Mouse (Mus musculus): ENCODE measurements around the gene Tenm4. TPM values are rescaled to one million over a fixed set of nuclear protein-coding genes. Genes with fewer than 3 reads are reported as not detected.

Tenm4 gene
- polyA plus RNA-seq, 1 experiment from 2014 or later: 9.2 TPM

DNA sequence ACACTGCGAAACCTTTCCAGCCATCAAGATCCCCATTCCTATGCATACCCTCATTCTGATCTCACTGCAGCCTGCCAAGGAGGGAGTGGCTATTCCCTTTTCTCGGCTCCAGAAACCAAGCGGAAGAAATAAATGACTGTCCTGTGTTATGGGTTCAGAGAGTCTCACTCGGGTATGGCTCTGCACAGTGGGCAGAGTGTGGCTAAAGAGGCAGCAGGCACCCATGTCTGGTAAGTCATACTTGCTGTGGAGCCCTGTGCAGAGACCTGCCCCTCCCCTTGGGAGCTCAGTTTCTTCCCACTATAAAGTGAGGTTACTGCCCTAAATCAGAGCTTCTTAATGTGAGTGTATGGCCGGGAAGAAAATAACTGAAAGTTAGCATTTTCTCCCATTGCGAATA, 171.9 kb downstream of the Tenm4 start:
- Histone ChIP-seq H3K9me3 (ENCODE audit: control insufficient read depth, low read length) (no peaks in the 10 kb centered on the region), H3K4me2 (ENCODE audit: low read length) (no peak overlapping the region), H3K36me3 (ENCODE audit: control insufficient read depth, insufficient read depth, low read length) (no peaks in the 10 kb centered on the region), H3K27ac (replicated peaks in 1 of 2; ENCODE audit: control insufficient read depth in 1 of 2, insufficient read depth in 1 of 2, low read depth in 2 of 2, low read length in 2 of 2) (no peak overlapping the region), H3K27me3 (ENCODE audit: control insufficient read depth, insufficient read depth, low read length) (no peaks in the 10 kb centered on the region), H3K4me3 (ENCODE audit: control insufficient read depth in 1 of 2, insufficient read depth in 1 of 2, low read depth in 1 of 2, low read length in 2 of 2) (no peak overlapping the region), H3K9ac (ENCODE audit: low read length) (no peak overlapping the region), H3K4me1 (ENCODE audit: control insufficient read depth in 2 of 2, insufficient read depth in 2 of 2, low read length in 2 of 2) (no peaks in the 10 kb centered on the region)
- ATAC-seq (ENCODE audit: insufficient number of reproducible peaks, insufficient read depth, low FRiP score, low read depth): no peak
- WGBS: 81% methylated on average over 6 of the region's 6 CpGs

DNA sequence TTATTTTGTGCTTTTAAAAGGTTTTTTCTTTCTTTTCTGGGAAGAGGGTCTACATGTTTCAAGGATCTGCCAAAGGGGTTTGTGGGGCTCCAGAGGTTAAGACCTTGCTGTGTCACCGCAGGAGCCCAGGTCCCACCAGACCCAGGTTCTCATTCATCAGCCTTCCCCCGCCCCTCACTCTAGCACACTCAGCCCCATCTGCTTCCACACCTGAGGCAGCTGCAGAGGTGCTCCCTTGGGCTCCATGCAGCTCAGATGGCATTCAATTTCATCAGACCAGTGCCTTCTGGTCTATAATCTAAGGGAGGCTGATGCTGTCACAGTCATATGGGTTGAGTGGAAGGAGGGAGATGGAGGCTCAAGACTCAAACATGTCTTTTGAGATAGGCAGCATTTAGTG, 172.6 kb downstream of the Tenm4 start:
- H3K4me2 ChIP-seq (ENCODE audit: low read length): no peak overlapping the region
- 81% methylated on average over 2 of the region's 2 CpGs for WGBS
- no peaks in the 10 kb centered on the region for H3K4me1 ChIP-seq (ENCODE audit: control insufficient read depth in 2 of 2, insufficient read depth in 2 of 2, low read length in 2 of 2)
- H3K9ac ChIP-seq (ENCODE audit: low read length): no peak overlapping the region
- ATAC-seq (ENCODE audit: insufficient number of reproducible peaks, insufficient read depth, low FRiP score, low read depth): no peak
- H3K27me3 ChIP-seq (ENCODE audit: control insufficient read depth, insufficient read depth, low read length): no peaks in the 10 kb centered on the region
- no peak overlapping the region for H3K27ac ChIP-seq (replicated peaks in 1 of 2; ENCODE audit: control insufficient read depth in 1 of 2, insufficient read depth in 1 of 2, low read depth in 2 of 2, low read length in 2 of 2)
- no peak overlapping the region for H3K4me3 ChIP-seq (ENCODE audit: control insufficient read depth in 1 of 2, insufficient read depth in 1 of 2, low read depth in 1 of 2, low read length in 2 of 2)
- H3K9me3 ChIP-seq (ENCODE audit: control insufficient read depth, low read length): no peaks in the 10 kb centered on the region
- no peaks in the 10 kb centered on the region for H3K36me3 ChIP-seq (ENCODE audit: control insufficient read depth, insufficient read depth, low read length)

DNA sequence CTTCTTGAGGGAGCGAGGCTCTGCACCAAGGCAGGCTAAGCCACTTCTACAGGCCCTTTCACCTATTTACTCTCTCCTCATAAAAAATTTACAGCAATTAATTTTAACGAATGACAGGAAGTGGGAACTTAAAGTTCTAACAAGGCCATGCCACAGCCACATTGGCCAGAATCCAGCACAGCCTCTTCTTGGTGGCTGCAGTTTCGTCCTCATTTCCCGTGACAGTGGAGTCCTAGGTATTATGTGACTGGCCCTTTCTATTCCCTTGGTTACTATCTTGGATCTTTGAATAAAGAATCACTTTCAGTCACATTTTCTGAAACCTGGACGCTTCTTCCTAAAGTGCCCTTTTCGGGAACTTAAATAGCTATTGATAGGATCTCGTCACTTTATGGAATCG, 181.6 kb downstream of the Tenm4 start:
- H3K27me3 ChIP-seq (ENCODE audit: control insufficient read depth, insufficient read depth, low read length): no peaks in the 10 kb centered on the region

DNA sequence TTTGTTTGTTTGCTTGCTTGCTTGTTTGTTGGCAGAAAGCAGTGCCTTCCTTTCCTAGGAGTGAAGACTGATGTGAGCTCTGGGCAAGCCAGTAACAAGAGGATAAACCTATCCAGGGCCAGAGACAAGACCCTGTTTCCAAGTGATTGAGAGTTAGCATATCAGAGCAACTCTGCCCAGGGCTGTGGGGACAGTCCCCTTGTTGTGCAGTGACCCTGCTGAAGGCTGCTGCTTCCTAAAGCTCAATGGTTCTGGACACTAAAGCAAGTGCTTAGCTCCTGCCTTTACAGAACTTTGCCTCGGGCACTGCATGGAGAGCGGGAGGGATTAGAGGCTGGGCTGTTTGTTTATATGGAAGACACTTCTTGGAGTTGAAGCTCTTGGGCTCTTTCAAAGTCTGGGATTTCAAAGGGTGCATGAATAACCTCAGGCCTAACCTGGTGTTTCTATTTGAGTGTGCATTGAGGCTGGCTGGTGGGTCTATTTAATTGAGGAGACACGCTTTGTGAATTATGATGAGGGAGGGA, 185.3 kb downstream of the Tenm4 start:
- Histone ChIP-seq H3K4me3 (ENCODE audit: control insufficient read depth in 1 of 2, insufficient read depth in 1 of 2, low read depth in 1 of 2, low read length in 2 of 2) (no peak overlapping the region), H3K9ac (ENCODE audit: low read length) (no peak overlapping the region), H3K4me1 (ENCODE audit: control insufficient read depth in 2 of 2, insufficient read depth in 2 of 2, low read length in 2 of 2) (peaks cover 4 to 8% of the 10 kb centered on the region in 2 experiments; a peak in 3 of 4 replicates), H3K4me2 (ENCODE audit: low read length) (no peak overlapping the region), H3K27ac (replicated peaks in 1 of 2; ENCODE audit: control insufficient read depth in 1 of 2, insufficient read depth in 1 of 2, low read depth in 2 of 2, low read length in 2 of 2) (no peak overlapping the region), H3K36me3 (ENCODE audit: control insufficient read depth, insufficient read depth, low read length) (no peaks in the 10 kb centered on the region), H3K9me3 (ENCODE audit: control insufficient read depth, low read length) (no peaks in the 10 kb centered on the region), H3K27me3 (ENCODE audit: control insufficient read depth, insufficient read depth, low read length) (no peaks in the 10 kb centered on the region)
- no peak for ATAC-seq (ENCODE audit: insufficient number of reproducible peaks, insufficient read depth, low FRiP score, low read depth)
- 70% methylated on average over 3 of the region's 3 CpGs for WGBS

More for the DNA sequence above, 181.6 kb downstream of the Tenm4 start:
- Histone ChIP-seq H3K4me3 (ENCODE audit: control insufficient read depth in 1 of 2, insufficient read depth in 1 of 2, low read depth in 1 of 2, low read length in 2 of 2) (no peak overlapping the region), H3K4me1 (ENCODE audit: control insufficient read depth in 2 of 2, insufficient read depth in 2 of 2, low read length in 2 of 2) (peaks cover 3 to 4% of the 10 kb centered on the region in 2 experiments; a peak in 3 of 4 replicates), H3K36me3 (ENCODE audit: control insufficient read depth, insufficient read depth, low read length) (no peaks in the 10 kb centered on the region), H3K4me2 (ENCODE audit: low read length) (no peak overlapping the region), H3K27ac (replicated peaks in 1 of 2; ENCODE audit: control insufficient read depth in 1 of 2, insufficient read depth in 1 of 2, low read depth in 2 of 2, low read length in 2 of 2) (no peak overlapping the region), H3K9ac (ENCODE audit: low read length) (no peak overlapping the region), H3K9me3 (ENCODE audit: control insufficient read depth, low read length) (no peaks in the 10 kb centered on the region)
- 80% methylated on average over 8 of the region's 8 CpGs for WGBS
- ATAC-seq (ENCODE audit: insufficient number of reproducible peaks, insufficient read depth, low FRiP score, low read depth): no peak

DNA sequence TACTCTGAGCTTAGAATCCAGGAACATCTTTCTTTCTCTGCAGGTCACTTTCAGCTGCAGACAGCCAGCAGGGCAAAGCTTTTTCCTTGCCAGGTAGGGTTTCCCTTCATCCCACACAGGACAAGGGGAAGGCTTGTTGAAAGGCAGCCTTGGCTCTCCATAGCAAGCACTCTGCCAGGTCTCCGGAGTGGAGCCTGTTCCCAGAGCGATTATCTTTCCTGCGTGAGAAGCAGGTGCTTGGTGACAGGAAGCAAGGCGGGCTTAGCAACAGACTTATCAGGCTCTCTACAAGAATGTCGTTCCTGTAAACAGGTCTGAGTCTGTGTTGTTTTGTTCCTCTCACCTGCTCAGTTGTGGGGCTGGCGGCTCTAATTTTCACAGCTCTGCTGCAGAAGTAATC, 186.5 kb downstream of the Tenm4 start:
- WGBS: 3% methylated on average over 6 of the region's 6 CpGs
- Histone ChIP-seq H3K9ac (ENCODE audit: low read length) (no peak overlapping the region), H3K4me2 (ENCODE audit: low read length) (no peak overlapping the region), H3K9me3 (ENCODE audit: control insufficient read depth, low read length) (no peaks in the 10 kb centered on the region), H3K4me3 (ENCODE audit: control insufficient read depth in 1 of 2, insufficient read depth in 1 of 2, low read depth in 1 of 2, low read length in 2 of 2) (no peak overlapping the region), H3K27me3 (ENCODE audit: control insufficient read depth, insufficient read depth, low read length) (no peaks in the 10 kb centered on the region), H3K4me1 (ENCODE audit: control insufficient read depth in 2 of 2, insufficient read depth in 2 of 2, low read length in 2 of 2) (peaks cover 4 to 8% of the 10 kb centered on the region in 2 experiments; a peak in 3 of 4 replicates), H3K27ac (replicated peaks in 1 of 2; ENCODE audit: control insufficient read depth in 1 of 2, insufficient read depth in 1 of 2, low read depth in 2 of 2, low read length in 2 of 2) (no peak overlapping the region), H3K36me3 (ENCODE audit: control insufficient read depth, insufficient read depth, low read length) (no peaks in the 10 kb centered on the region)
- peak; percentile 35; the same call in 1 of the 2 replicates for ATAC-seq (ENCODE audit: insufficient number of reproducible peaks, insufficient read depth, low FRiP score, low read depth)

DNA sequence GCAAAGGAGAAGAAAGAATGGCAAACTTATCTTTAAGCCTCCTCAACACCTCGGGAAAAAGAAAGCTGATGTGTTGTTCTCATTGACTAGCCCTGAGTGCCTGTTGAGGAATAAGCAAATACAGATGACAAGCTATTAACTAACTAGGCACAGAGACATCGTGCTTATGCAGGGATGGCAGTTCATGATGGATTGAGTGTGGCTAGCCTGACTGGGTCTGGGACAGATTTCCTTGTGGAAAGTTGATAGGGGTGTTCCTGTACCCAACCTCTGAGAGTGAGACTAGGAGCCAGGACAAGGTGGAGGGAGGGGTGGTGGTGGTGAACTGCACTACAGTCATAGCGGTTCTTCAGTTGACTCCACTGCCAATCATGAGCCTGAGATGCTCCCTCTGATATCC, 192.3 kb downstream of the Tenm4 start:
- Histone ChIP-seq H3K27ac (replicated peaks in 1 of 2; ENCODE audit: control insufficient read depth in 1 of 2, insufficient read depth in 1 of 2, low read depth in 2 of 2, low read length in 2 of 2) (no peak overlapping the region), H3K4me1 (ENCODE audit: control insufficient read depth in 2 of 2, insufficient read depth in 2 of 2, low read length in 2 of 2) (no peaks in the 10 kb centered on the region; a peak in 1 of 4 replicates), H3K27me3 (ENCODE audit: control insufficient read depth, insufficient read depth, low read length) (no peaks in the 10 kb centered on the region), H3K9ac (ENCODE audit: low read length) (no peak overlapping the region), H3K36me3 (ENCODE audit: control insufficient read depth, insufficient read depth, low read length) (no peaks in the 10 kb centered on the region), H3K4me3 (ENCODE audit: control insufficient read depth in 1 of 2, insufficient read depth in 1 of 2, low read depth in 1 of 2, low read length in 2 of 2) (no peak overlapping the region), H3K9me3 (ENCODE audit: control insufficient read depth, low read length) (no peaks in the 10 kb centered on the region), H3K4me2 (ENCODE audit: low read length) (no peak overlapping the region)
- ATAC-seq (ENCODE audit: insufficient number of reproducible peaks, insufficient read depth, low FRiP score, low read depth): no peak
- WGBS: 44% methylated on average over 3 of the region's 3 CpGs

DNA sequence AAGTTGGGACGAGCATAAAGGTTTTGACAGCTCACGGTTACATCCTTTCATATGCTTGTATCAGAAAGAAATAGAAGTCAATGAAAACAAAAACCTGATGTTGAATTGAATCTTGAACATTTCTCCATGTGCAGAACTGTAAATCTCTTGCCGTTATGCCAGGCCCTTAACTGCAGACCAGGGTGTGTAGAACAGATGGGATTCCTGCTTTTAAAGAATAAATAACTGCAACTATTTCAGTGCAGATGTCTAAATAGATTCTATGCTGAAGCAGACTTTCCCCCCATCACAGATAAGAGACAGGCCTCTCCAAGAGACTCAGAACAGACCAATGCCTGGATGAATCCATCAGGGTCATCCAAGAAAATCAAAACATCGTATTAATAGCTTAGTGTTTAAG, 198.9 kb downstream of the Tenm4 start:
- no peak overlapping the region for H3K4me3 ChIP-seq (ENCODE audit: control insufficient read depth in 1 of 2, insufficient read depth in 1 of 2, low read depth in 1 of 2, low read length in 2 of 2)
- H3K9ac ChIP-seq (ENCODE audit: low read length): no peak overlapping the region
- H3K4me1 ChIP-seq (ENCODE audit: control insufficient read depth in 2 of 2, insufficient read depth in 2 of 2, low read length in 2 of 2): peaks cover 0 to 3% of the 10 kb centered on the region in 2 experiments; a peak in 1 of 4 replicates
- whole genome bisulfite sequencing: 88% methylated on average over 4 of the region's 4 CpGs
- no peak for ATAC-seq (ENCODE audit: insufficient number of reproducible peaks, insufficient read depth, low FRiP score, low read depth)
- H3K9me3 ChIP-seq (ENCODE audit: control insufficient read depth, low read length): no peaks in the 10 kb centered on the region
- no peaks in the 10 kb centered on the region for H3K27me3 ChIP-seq (ENCODE audit: control insufficient read depth, insufficient read depth, low read length)
- no peak overlapping the region for H3K27ac ChIP-seq (replicated peaks in 1 of 2; ENCODE audit: control insufficient read depth in 1 of 2, insufficient read depth in 1 of 2, low read depth in 2 of 2, low read length in 2 of 2)
- no peak overlapping the region for H3K4me2 ChIP-seq (ENCODE audit: low read length)
- H3K36me3 ChIP-seq (ENCODE audit: control insufficient read depth, insufficient read depth, low read length): no peaks in the 10 kb centered on the region

DNA sequence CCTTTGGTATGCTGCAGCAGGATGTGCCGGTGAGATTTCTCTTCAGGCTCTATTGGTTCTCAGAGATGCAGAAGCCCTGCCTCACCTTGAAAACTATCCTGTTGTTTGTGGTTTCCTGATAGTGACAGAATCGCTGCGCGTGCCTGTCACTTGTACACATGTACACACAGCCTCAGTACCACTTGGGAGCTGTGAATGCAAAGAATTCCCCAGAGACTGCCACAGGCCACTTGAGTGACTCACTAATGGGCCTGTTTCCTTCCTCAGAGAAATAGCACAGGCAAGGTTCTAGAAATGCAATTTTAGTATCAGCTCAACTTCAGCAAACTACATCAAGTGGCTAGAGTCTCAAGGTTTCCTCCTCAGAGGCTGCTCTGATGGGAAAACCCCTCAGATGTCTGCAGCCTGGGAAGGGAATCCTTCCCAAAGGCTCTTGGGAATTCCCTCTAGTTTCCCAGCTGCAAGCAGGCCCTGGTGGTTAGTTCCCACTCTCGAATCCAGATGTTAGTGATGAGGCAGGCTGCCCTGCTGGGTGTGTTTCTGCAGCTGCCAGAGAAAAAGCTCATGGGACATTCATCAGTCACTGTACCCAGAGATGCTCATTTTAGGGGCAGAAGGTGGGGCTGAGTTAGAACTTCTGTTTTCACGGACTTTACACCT, 203.1 kb downstream of the Tenm4 start:
- H3K4me1 ChIP-seq (ENCODE audit: control insufficient read depth in 2 of 2, insufficient read depth in 2 of 2, low read length in 2 of 2): peaks cover 8 to 9% of the 10 kb centered on the region in 2 experiments; a peak in 3 of 4 replicates
- no peak overlapping the region for H3K4me3 ChIP-seq (ENCODE audit: control insufficient read depth in 1 of 2, insufficient read depth in 1 of 2, low read depth in 1 of 2, low read length in 2 of 2)
- 45% methylated on average over 6 of the region's 6 CpGs for WGBS
- no peaks in the 10 kb centered on the region for H3K9me3 ChIP-seq (ENCODE audit: control insufficient read depth, low read length)
- H3K9ac ChIP-seq (ENCODE audit: low read length): no peak overlapping the region
- H3K27ac ChIP-seq (replicated peaks in 1 of 2; ENCODE audit: control insufficient read depth in 1 of 2, insufficient read depth in 1 of 2, low read depth in 2 of 2, low read length in 2 of 2): no peak overlapping the region
- H3K4me2 ChIP-seq (ENCODE audit: low read length): no peak overlapping the region
- H3K27me3 ChIP-seq (ENCODE audit: control insufficient read depth, insufficient read depth, low read length): no peaks in the 10 kb centered on the region
- H3K36me3 ChIP-seq (ENCODE audit: control insufficient read depth, insufficient read depth, low read length): no peaks in the 10 kb centered on the region
- ATAC-seq (ENCODE audit: insufficient number of reproducible peaks, insufficient read depth, low FRiP score, low read depth): no peak
